Mouse (Mus musculus): ENCODE measurements around the gene Shoc2.

- TF ChIP-seq POLR2A (IDR thresholded peaks at IDR 0.05; ENCODE audit: control insufficient read depth, extremely low read depth, insufficient read depth, low read length, poor library complexity) (no peak), CTCF (IDR thresholded peaks at IDR 0.05; ENCODE audit: borderline replicate concordance, control insufficient read depth, extremely low read depth, insufficient read depth, low read length, poor library complexity) (no peak)
Measured at GRCm38 (mm10) chr19:53945171-53946042, 1.3 kb downstream of the Shoc2 start.

Measured in thymus, adult 2 months (tissue).